Mouse (Mus musculus): ENCODE measurements around the gene Tmem254c. TPM values are rescaled to one million over a fixed set of nuclear protein-coding genes. Genes with fewer than 3 reads are reported as not detected.
"Not testable (repeated sequence)": the region's sequence is repeated elsewhere in the genome, so short reads cannot be mapped to it uniquely, and the experiment has no call there.

Gene Tmem254c
- 39.1 and 42.6 TPM in 2 replicates for polyA plus RNA-seq (2015; fragmentation: Nextera tagmentation; extraction: Ambion mirVana)

DNA sequence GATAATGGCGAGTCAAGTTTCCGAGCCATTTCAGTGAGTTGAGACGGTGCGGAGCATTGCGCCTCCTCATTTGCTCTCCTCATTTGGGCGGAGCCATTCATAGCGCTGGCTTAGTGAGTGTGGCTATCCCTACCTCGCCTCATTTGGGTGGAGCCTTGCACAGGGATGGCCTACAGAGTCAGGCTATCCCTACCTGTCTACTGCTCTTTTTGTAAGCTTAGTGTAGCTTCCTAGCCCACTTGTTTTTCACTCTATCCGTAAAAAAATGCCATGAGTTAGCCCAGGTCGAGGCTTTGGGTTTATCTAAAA, at the start of gene Tmem254c:
Gene Tmem254c, minus strand, starts transcription at position 31 of the 309 bp plus-strand sequence.
- no CpG with 5 or more reads among the region's 10 CpGs for WGBS
- not testable (repeated sequence) for H3K4me3 ChIP-seq, H3K36me3 ChIP-seq, H3K27ac ChIP-seq, H3K4me1 ChIP-seq, H3K9me3 ChIP-seq, H3K4me2 ChIP-seq, H3K9ac ChIP-seq, H3K27me3 ChIP-seq
- ATAC-seq (ENCODE audit: borderline replicate concordance, extremely low read depth, low FRiP score, low TSS enrichment): peak; percentile 72; the same call in 1 of the 2 replicates

DNA sequence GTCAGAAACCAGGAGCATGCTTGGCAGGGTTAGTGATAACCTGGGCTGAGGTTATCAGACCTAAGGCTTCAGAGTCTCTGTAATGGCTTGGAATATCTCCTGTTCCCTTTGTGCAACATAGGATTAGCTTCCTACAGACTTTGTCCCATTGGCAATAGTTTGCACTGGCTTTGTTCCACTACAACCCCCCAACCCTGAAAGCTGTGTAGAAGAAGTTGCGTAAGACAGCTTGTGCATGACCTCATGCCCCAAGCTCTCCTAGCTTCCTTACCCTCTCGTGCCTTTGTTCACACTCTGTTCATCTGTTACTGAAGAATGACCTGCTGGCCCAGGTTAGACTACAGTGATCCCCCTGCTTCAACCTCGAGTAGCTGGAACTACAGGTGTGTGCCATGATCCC, 30.5 kb upstream of the Tmem254c start:
- no CpG with 5 or more reads among the region's 3 CpGs for WGBS
- not testable (repeated sequence) for H3K4me3 ChIP-seq; ATAC-seq (ENCODE audit: borderline replicate concordance, extremely low read depth, low FRiP score, low TSS enrichment); H3K4me2 ChIP-seq; H3K27ac ChIP-seq; H3K36me3 ChIP-seq; H3K4me1 ChIP-seq; H3K9me3 ChIP-seq; H3K9ac ChIP-seq; H3K27me3 ChIP-seq

DNA sequence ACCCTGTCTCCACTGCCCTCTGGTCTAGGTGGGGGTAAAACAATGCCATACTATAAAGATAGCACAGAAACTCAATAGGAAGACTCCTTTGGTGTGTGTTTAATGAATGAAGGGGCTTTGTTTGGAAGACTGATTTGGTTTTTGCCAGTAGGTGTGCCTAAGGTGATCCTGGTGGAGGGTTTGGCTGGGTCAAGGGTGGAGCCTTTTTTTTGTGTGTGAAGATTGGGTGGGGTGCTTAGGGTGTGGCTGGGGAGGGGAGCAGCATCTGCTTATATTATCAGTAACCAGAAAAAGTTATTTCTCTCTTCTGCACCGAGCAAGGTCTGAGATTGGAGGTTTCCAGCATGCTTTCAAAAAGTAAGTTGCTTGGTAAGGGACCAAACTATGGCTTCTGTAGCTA, 14.8 kb upstream of the Tmem254c start, which contains the start of gene Cphx3:
Gene Cphx3, plus strand, starts transcription at position 301 of the 400 bp plus-strand sequence.
- H3K9me3 ChIP-seq; H3K4me1 ChIP-seq; H3K27me3 ChIP-seq; H3K9ac ChIP-seq; H3K4me2 ChIP-seq; H3K4me3 ChIP-seq; ATAC-seq (ENCODE audit: borderline replicate concordance, extremely low read depth, low FRiP score, low TSS enrichment); H3K27ac ChIP-seq; H3K36me3 ChIP-seq: not testable (repeated sequence)
- no CpG with 5 or more reads among the region's 1 CpGs for WGBS

DNA sequence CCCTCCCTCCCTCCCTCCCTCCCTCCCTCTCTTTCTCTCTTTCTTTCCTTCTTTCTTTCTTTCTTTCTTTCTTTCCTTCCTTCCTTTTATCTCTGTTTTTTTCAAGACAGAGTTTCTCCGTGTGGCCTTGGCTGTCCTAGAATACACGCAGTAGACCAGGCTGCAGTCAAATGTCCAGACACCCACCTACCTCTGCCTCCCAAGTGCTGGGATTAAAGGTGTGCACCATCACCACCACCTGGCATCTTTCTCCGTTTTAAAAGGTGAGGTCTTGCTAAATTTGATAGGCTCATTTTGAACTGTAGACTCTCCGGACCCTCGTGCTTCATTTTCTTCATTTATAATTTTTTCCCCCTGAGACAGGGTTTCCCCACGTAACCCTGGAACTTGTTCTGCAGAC, 14.1 kb upstream of the Tmem254c start, which contains the start of gene Cphx2:
Gene Cphx2, plus strand, starts transcription at position 301 of the 400 bp plus-strand sequence.
- not testable (repeated sequence) for H3K9ac ChIP-seq; ATAC-seq (ENCODE audit: borderline replicate concordance, extremely low read depth, low FRiP score, low TSS enrichment); H3K27me3 ChIP-seq; H3K4me3 ChIP-seq; H3K4me2 ChIP-seq; H3K4me1 ChIP-seq; H3K27ac ChIP-seq; H3K36me3 ChIP-seq; H3K9me3 ChIP-seq
- WGBS: no CpG with 5 or more reads among the region's 6 CpGs

DNA sequence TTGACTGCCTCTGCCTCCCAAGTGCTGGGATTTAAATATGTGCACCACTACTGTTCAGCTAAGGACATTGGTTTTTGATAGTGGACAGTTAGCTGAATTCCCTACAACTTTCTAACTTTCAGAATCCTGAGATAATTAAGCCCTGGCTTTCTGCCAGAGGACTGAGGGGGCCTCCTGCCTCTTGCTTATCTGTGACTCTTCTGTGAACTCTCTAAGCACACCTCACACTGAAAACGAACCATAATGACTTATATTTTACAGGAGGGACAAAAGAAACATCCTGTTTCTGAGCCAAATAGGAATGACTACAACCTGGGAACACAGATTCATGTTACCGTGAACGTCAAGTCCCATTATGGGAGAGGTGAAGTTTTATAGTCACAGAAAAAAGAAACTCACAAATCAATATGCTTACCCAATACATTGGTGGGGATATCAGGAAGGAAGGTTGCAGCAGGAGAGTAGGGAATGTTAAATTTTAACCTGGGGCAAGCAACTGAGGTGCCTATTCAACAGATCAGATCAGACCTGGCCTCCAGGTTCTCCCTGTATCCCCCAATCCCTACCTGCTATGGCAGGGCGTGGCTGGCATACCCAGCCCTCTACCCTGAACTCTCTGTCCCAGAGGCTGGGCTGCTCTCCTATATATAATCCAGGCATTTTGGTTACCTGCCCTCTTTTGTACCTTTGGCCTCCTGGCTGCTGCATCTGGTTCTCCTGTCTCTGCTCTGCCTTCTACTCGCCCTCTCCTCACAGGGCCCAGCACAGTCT, 9.7 kb upstream of the Tmem254c start:
- H3K4me2 ChIP-seq; H3K36me3 ChIP-seq; H3K9ac ChIP-seq; H3K4me3 ChIP-seq; ATAC-seq (ENCODE audit: borderline replicate concordance, extremely low read depth, low FRiP score, low TSS enrichment); H3K9me3 ChIP-seq; H3K27ac ChIP-seq; H3K27me3 ChIP-seq; H3K4me1 ChIP-seq: not testable (repeated sequence)
- no CpG with 5 or more reads among the region's 5 CpGs for WGBS

DNA sequence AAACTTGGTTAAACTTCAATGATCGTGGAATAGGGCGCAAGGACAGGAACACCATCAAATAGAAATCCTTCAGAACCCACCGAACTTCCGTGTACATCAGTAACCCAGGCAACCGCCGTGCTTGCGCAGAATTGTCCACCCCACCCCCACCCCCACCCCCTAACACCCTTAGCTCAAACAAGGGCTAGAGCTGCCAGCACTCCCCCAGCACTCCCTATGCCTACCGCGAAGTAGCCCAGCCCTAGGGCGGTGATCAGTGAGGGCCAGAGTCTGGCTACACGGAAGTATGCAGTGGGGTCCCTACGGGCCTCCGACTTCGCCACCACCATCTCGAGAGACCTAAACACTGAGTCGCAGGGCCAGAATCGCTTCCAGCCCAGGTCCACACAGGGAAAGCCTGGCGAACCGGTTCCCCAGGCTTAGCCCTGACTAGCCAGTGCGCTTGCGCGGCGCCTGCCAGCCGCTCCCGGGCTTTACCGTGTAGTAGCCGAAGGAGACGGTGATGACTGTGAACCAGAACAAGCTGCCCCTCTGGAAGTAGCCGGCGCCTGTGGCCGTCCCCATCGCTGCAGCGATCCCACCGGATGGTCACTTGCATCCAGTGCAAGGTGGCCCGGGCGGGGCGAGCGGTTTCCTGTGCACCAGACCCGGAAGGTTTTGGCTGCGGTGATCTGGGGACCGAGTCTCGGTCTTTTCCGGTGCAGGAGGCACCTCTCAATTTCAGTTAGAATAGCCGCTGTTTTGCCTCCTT, 406 bp downstream of the Tmem254c start:
- H3K36me3 ChIP-seq, H3K4me1 ChIP-seq, H3K9me3 ChIP-seq, H3K27me3 ChIP-seq, H3K4me2 ChIP-seq, H3K4me3 ChIP-seq, H3K9ac ChIP-seq, H3K27ac ChIP-seq: not testable (repeated sequence)
- no CpG with 5 or more reads among the region's 44 CpGs for WGBS
- ATAC-seq (ENCODE audit: borderline replicate concordance, extremely low read depth, low FRiP score, low TSS enrichment): peak; percentile 78

DNA sequence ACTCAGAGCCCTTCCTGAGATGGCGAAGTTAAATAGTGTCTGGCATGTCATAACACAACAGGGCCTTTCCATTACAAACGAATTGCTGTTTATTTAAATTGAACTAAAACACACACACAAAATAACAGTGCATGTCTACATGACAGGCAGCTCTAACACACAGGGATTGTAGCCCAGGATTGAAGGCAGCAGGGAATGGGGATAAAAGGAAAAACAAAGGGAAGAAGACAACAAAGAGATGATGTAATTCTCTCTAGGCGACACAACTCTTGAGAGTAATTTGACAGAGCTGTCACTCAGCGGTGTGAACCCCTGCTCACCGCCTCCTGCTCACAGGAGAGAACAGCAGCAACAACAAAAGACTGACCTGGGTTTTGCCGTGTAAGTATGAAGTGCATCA, 7.8 kb downstream of the Tmem254c start:
- H3K27me3 ChIP-seq; H3K4me2 ChIP-seq; ATAC-seq (ENCODE audit: borderline replicate concordance, extremely low read depth, low FRiP score, low TSS enrichment); H3K27ac ChIP-seq; H3K9ac ChIP-seq; H3K4me3 ChIP-seq; H3K36me3 ChIP-seq; H3K9me3 ChIP-seq; H3K4me1 ChIP-seq: not testable (repeated sequence)
- no CpG with 5 or more reads among the region's 6 CpGs for WGBS

DNA sequence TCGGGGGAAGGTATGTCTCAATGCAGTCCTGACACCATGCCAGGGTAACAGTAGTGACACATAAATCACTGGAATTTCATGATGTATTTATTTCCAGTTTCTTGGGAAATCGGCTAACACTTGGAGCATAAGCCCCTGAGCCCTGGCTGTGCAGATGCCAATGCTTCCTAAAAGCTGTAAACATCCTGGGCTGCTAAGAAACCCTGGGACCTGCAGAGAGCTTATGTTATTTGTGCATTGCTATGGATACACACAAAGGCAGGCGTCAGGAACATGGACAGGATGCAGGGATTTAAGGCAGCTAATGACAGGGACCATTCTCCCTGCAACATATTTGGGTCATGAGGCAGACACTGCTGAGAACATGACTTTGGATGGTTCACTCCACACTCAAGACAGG, 9.0 kb downstream of the Tmem254c start:
- H3K4me3 ChIP-seq, H3K4me2 ChIP-seq, H3K9me3 ChIP-seq, H3K27me3 ChIP-seq, H3K36me3 ChIP-seq, H3K9ac ChIP-seq, H3K4me1 ChIP-seq, H3K27ac ChIP-seq: not testable (repeated sequence)
- WGBS: no CpG with 5 or more reads among the region's 3 CpGs
- peak; percentile 78; the same call in 1 of the 2 replicates for ATAC-seq (ENCODE audit: borderline replicate concordance, extremely low read depth, low FRiP score, low TSS enrichment)

DNA sequence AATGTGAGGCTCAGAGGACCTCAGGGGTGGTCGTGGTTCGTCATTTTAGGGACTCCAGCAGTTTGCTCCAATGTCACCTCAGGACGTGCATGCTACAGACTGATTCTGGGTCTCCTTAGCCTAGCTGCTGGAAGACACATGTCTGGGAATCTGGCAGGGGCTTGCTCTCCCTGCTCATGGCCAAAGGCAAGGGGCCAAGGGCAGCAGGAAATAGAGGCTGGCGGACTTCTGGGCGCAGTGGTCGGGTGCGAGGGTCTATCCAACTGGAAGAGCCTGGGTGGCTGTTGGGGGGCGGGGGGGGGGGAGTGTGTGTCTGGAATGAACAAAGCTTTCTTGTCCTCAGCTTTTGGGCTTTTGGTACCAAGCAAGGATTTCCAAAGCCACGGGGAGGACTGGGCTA, 18.4 kb downstream of the Tmem254c start:
- H3K9ac ChIP-seq; H3K27me3 ChIP-seq; ATAC-seq (ENCODE audit: borderline replicate concordance, extremely low read depth, low FRiP score, low TSS enrichment); H3K36me3 ChIP-seq; H3K27ac ChIP-seq; H3K4me2 ChIP-seq; H3K9me3 ChIP-seq; H3K4me1 ChIP-seq; H3K4me3 ChIP-seq: not testable (repeated sequence)
- WGBS: no CpG with 5 or more reads among the region's 9 CpGs

DNA sequence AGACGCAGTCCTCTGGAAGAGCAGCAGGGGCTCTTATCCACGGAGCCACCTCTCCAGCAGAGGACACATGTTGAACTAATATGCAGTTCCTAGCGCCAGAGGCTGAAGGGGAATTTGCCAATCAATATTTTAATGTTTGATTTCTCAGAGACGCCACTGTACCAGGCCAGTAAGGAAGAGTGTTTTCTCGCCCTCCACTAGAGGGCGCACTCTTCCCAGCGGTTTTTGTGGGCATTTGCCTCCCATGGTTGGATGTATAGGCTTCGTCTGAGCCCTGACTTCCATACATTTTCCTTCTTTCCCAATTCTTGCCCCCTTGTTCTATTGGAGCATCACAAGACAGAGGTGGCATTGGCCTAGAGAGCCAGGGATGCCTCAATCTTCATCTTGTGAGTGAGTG, 20.1 kb downstream of the Tmem254c start:
- not testable (repeated sequence) for H3K4me2 ChIP-seq; H3K9ac ChIP-seq; H3K27ac ChIP-seq; H3K27me3 ChIP-seq; ATAC-seq (ENCODE audit: borderline replicate concordance, extremely low read depth, low FRiP score, low TSS enrichment); H3K9me3 ChIP-seq; H3K36me3 ChIP-seq; H3K4me3 ChIP-seq; H3K4me1 ChIP-seq
- WGBS: no CpG with 5 or more reads among the region's 8 CpGs

DNA sequence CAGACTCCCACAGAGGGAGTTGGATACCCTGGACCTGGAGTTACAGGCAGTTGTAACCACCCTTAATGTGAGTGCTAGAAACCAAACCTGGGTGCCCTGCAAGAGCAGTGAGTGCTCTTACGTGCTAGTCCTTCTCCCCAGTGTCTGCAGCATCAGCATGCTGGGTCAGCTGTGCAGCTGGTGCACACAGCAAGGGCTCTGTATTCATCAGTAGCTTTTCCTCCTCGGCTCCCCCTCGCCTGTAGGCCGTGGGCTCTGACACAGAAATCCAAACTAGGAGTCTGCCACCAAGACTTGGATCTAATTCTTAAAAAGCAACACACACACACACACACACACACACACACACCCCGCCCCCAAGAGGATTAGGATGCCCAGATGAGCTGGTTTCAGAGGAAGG, 22.1 kb downstream of the Tmem254c start:
- not testable (repeated sequence) for H3K27ac ChIP-seq, H3K36me3 ChIP-seq, H3K4me1 ChIP-seq

DNA sequence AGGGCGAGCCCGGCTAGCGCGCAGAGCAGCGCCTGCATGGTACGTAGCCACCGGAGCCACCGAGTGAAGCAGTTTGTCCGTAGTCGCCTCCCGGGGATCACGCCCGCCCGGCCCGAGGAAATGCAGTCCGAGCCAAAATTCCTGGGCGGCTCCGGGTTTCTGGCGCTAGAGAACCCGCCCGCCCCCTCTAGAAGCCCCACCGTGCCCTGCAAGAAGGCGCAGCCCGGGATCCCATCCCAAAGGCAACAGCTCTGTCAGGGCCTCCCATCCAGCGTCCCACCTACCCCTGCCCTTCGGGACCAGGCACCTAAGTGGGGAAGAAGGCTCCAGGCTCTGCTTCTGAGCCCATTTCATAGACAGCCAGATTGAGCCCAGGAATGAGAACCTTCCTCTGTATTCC, 24.5 kb downstream of the Tmem254c start, which contains the start of gene Gm9780:
Gene Gm9780, minus strand, starts transcription at position 101 of the 400 bp plus-strand sequence.
- H3K4me3 ChIP-seq; ATAC-seq (ENCODE audit: borderline replicate concordance, extremely low read depth, low FRiP score, low TSS enrichment): not testable (repeated sequence)

More for the DNA sequence above, 22.1 kb downstream of the Tmem254c start:
- not testable (repeated sequence) for H3K4me3 ChIP-seq; ATAC-seq (ENCODE audit: borderline replicate concordance, extremely low read depth, low FRiP score, low TSS enrichment); H3K9me3 ChIP-seq; H3K27me3 ChIP-seq; H3K9ac ChIP-seq; H3K4me2 ChIP-seq
- WGBS: no CpG with 5 or more reads among the region's 5 CpGs

More for the DNA sequence above, 24.5 kb downstream of the Tmem254c start, which contains the start of gene Gm9780:
- H3K27ac ChIP-seq, H3K9ac ChIP-seq, H3K4me2 ChIP-seq, H3K27me3 ChIP-seq, H3K9me3 ChIP-seq, H3K36me3 ChIP-seq, H3K4me1 ChIP-seq: not testable (repeated sequence)
- WGBS: no CpG with 5 or more reads among the region's 26 CpGs

All from lung, embryonic 15.5 days (tissue).